Mouse (Mus musculus) small intestine, adult 2 months (tissue): ENCODE results near the gene Cachd1.

Experiments used
- CTCF ChIP-seq: fragments of 200-500 bp; IDR thresholded peaks from 2 replicates; pipeline ENCODE4 v1.5.1; 2012; ENCODE audit warnings: low read depth, mild to moderate bottlenecking, control low read depth, inconsistent platforms, low read length, moderate library complexity, mixed read lengths; ENCODE audit not compliant: insufficient replicate concordance, insufficient read length; ENCODE audit errors: extremely low read depth
- POLR2A ChIP-seq: fragments of 200-500 bp; IDR thresholded peaks from 2 replicates; pipeline ENCODE4 v1.6.1; 2012; ENCODE audit warnings: low read depth, mild to moderate bottlenecking, control low read depth, inconsistent platforms, low read length, moderate library complexity

- TF ChIP-seq POLR2A (no peak), CTCF (no peak)
Measured at GRCm38 (mm10) chr4:100995617-100996016, 219.1 kb downstream of the Cachd1 start.
